Mouse (Mus musculus) heart, postnatal 0 days (tissue): Measurements from ENCODE around the gene Mip.

Source experiments
- CTCF ChIP-seq: IDR thresholded peaks from 2 replicates; pipeline ENCODE4 v1.5.1; 2016; ENCODE audit warnings: antibody characterized with exemption, control low read depth, low read depth
- EP300 ChIP-seq: IDR thresholded peaks from 2 replicates; pipeline ENCODE4 v1.6.1; 2016; ENCODE audit warnings: antibody characterized with exemption, low read depth

- no peak for TF ChIP-seq CTCF
- TF ChIP-seq EP300, result no peak
Observed at GRCm38 (mm10) chr10:128228009-128228408, 2.4 kb downstream of the Mip start.
